Mouse (Mus musculus) adipocyte (in vitro differentiated cells): Measurements from ENCODE around the gene Ndufa8.

ENCODE experiments used
- DNase-seq: peaks from one replicate; pipeline ENCODE4 v3.0.0-alpha.2; 2016; ENCODE audit warnings: low spot score

Gene Ndufa8

DNA sequence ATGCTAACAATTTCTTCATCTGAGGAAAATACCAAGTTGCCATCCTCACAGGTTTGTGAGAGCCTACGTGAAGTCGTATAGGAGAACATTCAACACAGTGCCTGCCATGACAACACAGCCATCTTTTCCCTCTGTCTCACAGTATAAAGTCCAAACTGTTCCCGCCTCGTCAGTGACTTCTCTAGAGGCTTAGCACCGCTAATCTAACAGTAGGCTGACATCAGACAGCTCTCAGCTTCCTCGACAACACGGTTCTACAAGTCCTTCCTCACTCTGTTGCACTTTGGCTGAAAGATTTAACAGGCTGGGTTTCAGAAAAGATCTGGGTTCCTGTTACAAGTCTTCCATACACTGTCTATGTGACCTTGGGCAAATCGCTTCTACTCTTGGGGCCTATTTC lies 1.0 kb downstream of the Ndufa8 start:
- no peak for DNase-seq

DNA sequence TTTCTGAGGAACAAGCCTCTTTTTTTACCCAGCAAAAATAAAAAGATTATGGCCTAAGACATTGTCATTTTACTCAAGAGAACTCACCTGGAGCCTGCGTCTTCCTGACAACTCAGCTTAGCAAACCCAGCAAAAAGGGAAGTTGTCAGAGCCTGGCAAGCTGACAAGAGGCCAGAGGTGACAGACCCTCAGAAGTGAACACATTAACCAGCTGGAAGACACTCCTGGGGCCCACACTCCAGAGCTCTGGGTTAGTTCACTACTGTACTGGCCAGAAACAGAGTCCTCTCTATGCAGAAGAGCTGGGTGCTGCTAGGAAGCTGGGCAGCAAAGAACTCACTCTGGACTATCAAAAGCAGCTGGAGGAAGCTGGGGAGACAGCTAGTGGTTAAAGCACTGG lies 8.3 kb downstream of the Ndufa8 start:
- no peak for DNase-seq

DNA sequence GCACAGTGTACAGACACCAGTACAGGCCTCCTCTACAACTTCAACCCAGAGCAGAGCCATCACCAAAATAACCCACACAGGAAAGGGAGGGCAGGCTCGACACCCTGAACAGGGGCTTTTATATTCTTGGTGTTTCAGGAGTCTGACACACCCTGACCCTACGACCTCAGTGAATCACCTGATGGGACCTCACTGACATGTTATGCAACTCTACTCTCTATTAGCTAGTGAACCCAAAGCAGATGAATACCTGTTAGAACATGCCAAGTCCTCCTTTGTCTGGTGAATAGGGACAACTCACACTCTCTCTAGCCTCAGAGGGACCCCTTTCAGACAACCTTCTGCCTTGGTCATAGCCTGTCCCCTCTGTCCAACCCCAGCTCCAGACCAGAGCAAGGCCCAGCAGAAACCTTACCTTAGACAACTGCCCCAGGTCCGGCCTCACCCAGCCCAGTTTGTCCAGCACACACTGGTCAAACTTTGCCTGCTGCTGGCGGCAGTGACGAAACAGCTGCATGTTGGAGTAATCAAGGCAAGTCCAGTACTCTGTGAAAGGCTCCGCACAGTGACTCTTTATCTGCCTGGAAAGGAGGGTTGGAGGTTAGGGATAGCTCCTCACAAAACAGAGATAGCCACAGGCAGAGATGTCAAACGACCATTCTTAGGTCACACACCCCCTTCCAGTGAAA lies 9.8 kb downstream of the Ndufa8 start:
- DNase-seq: no peak

DNA sequence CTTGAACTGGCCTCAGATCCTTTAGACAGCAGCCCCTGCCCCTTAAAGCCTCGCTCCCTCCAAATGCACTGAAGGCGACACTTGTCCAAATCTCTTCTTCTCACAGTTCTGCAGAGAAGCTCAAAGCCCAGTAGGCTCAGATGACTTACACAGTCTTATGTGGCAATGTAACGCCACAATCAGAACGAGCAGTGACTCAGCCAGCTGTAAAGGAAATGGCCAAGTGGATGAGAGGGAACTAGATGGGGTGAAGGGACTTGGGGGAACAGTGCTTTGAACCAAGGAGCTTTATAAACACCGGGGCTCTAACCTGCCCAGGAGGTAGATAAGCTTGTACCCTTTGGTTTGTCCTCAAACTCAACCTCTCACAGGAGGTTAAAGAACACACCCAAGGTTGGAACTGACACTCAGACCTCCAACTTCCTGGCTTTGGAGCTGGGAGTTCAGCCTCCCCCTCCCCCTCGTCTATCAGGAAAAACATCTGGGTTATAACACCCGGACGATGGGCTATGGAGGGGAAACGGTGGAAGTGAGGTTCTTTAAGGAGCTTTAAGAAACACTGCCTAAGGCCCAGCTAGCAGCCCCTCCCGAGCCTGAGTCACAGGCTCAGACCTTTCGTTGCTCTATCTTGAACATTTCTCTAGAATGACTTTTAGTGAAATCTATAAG lies 13.7 kb downstream of the Ndufa8 start:
- peak; percentile 49 for DNase-seq

DNA sequence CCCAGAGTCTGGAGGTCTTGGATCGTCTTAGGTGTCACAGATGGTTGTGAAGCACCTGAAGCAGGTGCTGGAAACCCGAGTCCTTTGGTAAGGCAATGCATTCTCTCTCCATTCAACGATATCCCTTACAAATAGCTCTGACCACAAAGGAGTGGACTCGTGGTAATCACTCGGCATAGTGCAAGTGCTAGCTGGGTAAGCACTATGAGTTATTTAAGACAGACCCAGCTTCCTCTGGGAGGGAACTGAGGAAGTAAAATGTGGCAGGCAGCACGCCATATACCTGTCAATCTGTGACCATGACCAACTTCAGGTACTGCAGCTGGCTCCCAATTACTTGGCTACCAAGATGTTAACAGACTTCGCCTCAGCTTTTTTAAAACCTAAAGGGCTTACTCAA lies 14.3 kb downstream of the Ndufa8 start:
- DNase-seq: no peak

DNA sequence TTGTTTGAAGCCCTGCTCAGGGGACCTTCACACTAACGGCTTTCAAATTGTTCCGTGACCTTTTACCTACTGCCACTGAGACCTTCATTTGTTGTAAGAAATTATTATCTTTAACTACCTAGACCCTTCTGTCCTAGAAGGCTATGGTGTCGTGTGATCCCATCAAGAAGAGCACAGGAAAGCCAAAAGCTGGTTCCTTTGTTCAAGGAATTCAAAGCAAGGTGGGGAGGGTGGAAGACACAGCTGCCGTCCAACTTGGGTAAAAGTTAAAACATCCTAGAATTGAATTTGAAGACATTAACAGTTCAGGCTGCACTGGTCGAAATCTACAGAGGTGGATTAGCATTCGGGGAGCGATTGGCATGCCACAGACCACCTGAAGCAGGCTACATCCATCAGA lies 15.2 kb downstream of the Ndufa8 start:
- DNase-seq: no peak

DNA sequence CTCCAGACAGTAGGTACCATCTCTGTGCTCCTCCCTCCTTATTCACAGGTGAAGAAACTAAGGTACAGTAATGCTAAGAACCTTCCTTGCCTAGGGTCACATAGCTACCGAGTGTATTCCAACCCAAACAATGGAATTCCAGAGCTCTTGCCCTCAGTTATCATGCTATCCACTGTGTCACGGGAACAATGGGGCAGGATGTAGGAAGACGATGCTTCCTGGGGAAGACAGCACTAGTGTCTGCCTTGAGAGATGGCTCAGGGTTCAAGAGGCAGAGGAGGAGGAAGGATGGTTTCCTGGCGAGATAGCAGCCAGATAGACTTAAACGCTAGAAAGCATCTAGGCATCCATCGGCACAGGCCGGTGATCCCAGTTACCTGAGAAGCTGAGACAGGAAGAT lies 16.3 kb downstream of the Ndufa8 start:
- DNase-seq: no peak

DNA sequence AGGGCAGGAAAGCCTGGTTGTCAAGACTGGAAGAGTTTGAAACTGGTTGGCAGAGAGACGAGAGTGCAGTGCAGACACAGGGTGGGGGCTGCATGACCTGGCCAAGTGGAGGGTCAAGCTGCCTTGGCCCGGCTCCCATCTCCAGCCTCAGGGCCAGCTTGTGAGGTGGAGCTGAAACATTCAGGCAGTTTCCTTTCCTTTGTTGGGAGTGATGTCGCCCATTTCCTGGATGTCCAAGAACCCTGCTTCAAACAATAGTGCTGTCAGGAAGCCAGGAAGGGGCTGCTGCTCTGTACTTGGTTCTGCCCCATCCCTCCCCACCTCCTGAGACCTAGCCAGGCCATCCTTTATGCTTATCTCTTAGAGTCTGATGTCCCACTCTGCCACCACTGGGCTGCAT lies 25.9 kb downstream of the Ndufa8 start:
- no peak for DNase-seq

DNA sequence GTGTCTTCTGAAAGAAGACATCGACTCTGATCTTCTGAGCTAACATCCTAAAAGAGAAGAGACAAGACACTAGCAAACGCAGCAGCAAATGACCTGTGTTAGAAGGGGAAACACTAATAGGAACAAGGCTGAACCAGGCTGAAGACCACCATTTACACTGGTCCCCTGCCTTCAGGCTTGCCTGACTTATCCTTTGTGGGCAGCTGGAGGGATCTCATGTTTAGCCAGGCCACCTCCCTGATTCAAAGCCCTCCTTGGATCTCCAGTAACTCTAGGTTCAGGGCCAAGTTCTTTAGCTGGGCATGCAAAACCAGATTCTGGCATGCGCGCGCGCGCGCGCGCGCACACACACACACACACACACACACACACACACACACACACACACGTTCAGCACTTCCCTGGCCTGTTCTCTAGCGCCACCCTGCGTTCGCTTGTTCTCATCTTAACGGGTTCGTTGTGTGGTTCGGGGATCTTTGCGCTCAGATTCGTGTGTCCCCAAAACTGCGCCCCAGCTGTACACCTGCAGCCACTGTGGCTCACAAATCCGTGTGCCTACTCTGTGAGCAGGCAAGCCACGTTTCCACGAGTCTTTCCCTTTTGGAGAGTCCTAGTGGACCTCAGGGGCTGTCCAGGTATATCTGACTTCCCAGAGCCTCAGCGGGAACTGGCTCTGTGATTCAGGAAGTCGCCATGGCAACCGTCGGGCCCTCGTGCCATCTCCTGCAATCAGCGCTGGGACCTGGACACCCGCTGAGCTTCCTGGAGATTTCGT lies 27.6 kb downstream of the Ndufa8 start:
- DNase-seq: no peak

DNA sequence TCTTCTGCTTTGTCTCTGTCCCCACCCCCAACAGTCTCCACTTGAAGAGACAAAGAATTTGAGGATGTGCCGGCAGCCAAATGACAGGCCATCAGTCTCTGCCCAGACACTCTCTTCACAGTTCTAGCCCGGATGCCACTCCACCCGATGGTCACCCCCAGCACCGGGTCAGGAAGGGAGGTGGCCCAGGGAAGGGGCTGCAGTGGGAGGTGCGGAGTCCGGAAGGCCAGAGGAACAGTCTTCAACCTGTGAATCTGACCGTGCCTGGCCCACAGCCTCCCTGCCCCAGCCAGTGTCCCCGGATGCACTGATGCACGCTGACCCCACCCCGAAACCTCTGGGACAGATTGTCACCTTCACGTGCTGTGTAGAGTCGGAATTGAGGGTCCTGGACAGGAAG lies 36.2 kb downstream of the Ndufa8 start:
- DNase-seq: no peak

DNA sequence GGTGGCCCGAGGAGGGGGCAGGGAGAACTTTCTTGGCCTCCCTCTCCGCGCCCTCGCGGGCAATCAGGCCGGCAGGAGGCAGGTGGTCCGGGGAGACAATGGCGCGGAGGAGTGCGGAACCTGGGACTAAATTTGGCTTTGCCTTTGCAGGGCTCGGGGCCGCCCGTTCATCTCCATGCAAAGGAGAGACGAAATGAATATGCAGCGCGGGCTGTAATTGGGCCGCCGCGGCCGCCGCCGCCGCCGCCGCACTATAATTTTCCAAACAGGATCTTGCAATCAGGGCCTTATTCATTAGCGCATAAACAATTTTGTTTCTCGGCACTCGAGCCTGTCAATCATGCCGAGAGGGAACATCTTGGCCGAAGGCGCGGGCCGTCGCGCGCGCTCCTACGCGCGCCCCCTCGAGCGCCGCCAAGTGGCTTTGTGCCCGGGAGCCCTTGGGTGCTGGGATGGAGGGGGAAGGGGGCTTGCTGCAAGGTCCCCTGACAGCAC lies 37.8 kb downstream of the Ndufa8 start:
- DNase-seq: no peak

DNA sequence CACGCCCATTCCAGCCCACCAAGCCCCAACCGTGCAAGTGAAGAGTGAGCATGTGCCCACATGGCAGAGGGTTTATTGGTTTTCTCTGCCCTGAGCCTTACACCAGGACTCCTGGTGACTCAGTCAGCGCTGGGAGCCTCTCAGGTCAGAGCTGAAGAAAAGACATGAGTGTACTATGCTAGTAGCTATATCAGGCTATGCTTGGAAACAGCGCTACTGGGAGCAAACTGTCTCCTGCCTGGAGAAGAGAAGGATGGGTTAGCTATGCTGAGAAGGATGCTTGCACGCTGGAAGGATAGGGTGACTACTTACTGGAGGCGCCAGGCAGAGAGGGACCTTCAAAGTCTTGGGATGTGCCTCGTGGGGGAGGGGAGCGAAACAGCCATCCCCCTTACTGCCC lies 38.6 kb downstream of the Ndufa8 start:
- DNase-seq: no peak

DNA sequence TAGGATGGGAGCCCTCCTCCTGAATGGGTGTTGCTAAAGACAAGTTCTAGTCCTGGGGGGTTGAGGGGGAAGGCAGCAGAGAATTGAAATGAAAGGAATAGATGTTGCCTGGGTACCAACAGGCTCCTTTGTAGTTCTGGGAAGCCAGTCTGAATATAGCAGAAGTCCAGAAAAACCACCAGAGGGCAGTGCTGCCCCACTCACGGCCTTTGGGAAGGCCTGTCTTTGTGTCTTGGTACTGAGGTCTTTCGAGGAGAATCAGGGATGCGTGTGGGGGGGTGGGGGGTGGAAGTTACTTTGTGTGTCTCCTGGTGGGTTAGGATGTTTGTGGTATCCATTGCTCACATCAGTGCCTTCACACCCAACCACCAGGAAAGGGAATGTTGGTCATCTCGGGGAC lies 39.8 kb downstream of the Ndufa8 start:
- peak; percentile 90 for DNase-seq

DNA sequence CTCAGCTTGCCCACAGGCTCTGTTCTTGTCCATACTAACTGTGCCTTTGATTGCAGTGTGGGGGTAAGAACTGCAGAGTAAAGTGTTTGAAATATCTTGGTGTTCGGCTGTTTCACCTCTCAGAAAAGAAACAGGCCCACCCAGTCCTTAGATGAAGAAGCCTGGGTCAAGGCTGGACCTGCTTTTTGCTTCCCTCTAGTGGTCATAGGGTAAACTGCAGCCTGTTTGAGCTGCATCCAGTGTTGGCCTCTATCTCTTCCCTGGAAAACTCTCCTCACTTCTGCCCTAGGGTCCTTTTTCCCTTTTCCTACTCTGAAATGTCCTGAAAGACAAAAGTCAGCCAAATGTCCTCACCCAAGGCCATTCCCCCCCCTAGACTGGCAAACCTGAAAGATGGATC lies 41.1 kb downstream of the Ndufa8 start:
- peak; percentile 71 for DNase-seq

DNA sequence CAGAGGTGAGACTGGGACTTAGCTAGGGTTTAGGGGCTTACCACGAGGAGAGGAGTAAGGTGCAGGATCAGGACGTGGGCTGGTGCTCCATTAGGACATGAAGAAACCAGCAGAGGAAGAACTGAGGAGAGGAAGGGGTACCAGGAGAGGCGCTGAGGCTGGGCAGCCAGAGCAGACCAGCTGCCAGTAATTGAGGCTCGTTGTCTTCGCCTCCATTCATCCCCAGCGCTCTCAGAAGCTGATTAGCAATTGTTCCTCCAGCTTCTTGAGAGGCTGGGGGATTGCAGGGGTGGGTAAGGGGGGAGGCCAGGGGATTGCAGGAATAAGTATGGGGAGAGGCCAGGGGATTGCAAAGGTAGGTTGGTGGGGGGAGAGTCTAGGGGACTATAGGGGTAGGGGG lies 47.0 kb downstream of the Ndufa8 start:
- DNase-seq: no peak

DNA sequence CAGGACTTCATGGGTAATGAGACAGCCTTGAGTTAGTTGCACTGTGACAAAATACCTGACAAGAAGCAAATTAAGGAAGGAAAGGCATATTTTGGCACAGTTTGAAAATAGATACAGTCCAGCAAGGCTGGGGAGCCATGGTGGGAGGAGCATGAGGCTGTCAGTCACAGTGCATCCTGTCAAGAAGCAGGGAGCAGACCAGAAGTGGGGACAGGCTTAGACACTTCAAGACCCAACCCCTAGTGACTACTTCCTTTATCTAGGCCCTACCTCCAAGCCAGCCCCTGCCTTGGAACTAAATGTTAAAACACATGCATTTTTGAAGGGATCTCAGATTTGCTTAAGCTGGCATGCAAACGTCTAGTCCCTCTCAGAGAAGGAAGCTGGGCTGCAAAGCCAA lies 48.8 kb downstream of the Ndufa8 start:
- no peak for DNase-seq

DNA sequence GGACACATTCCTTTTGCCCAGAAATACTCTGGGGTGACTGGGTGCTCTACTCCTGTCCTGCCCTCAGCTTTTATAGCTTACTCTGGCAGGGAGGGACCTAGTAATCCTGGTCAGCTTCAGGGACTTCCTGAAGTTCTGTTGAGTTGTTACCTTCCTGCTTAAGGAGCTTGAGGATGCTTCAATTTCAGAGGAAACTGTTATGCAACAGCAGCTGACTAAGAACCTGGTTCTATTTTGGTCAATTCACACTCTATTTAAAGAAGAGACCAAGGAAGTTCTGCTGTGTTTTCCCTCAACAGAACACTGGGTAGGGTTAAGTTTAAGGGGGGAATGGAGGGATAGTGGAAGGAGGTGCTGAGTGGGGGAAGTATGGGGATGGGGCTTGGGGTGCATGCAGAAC lies 50.0 kb downstream of the Ndufa8 start:
- DNase-seq: no peak

DNA sequence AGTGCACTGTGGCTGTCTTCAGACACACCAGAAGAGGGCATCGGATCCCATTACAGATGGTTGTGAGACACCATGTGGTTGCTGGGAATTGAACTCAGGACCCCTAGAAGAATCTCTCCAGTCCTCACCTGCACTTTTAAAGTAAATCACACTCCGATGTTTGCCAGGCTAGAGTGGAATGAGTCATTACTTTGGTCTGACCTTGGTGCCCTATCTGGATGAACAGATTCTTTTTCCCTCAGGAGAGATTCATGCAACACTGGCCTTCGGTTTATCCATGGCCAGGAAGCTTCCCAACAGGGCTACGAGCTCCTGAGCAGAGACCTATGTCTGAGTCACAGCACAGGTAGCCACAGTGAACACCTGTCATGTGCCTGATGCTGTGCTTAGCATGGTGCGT lies 50.8 kb downstream of the Ndufa8 start:
- no peak for DNase-seq

DNA sequence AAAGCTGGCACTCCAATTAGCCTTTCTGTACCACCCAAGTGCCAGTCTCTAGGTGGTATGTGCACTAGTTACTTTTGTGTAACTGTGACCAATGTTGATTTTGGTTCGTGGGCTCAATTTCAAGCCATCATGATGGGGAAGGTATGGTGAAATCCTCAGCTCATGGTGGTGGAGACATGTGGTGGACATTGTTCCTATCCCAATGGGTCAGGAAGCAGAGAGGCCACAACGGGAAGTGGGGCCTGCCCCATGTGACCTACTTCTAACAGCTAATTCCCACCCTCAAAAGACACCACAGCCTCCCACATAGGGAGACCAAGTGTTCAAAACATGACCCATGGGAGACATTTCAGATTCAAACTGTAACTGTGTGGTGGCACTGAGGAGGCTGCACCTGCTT lies 52.5 kb downstream of the Ndufa8 start:
- DNase-seq: no peak

DNA sequence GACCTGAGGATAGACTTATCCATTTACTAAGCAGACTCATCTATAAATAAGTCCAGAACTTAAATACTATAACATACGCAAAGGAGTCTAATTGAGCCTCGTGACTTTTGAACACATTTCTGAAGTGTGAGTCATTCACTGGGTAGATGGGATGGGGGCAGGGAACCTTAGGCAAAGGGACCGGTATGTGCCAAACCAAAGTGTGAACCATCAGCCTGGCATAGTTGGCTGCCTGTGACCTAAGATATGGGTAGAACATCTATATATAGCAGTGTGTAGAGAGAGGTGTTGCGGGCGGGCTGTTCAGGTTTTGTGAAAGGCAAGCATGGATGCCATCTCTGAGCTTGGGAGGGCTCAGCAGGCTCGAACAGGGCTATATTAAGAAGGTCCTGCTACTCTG lies 54.9 kb downstream of the Ndufa8 start:
- peak; percentile 48 for DNase-seq

DNA sequence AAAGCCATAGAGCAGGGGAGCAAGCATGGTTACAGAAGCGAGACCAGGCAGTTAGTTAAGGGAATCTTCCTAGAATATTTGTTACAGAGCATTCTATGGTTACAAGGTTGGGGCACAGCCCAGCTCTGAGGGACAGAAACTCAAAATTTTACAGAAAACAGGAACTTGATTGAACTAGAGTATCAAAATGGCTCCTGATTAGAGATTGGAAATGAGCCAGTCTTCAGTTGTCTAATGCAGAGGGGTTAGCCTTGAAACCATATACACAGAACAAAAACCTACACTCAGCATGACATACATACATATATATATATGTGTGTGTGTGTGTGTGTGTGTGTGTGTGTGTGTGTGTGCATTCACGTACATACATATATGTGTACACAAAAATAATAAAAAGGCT lies 55.7 kb downstream of the Ndufa8 start:
- no peak for DNase-seq

DNA sequence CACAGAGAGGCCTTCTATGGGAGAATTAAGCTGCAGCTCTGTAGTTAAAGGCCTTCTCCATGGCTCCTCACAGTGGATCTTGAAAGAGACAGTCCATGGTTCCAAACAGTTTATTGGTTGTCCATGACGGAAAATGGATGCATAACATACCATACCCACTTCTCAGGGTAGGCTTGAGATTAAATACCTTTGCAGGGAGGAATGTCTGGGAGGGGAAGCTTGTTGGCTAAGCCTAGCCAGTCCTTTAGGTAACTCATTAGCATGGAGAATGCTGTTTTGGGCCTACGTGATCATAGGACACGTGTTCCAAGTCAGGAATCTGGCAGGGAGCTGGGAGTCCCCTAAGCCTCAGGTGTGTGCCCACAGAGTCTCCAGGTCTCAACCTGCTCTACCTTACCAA lies 56.9 kb downstream of the Ndufa8 start:
- DNase-seq: no peak
